Comparison of ENCODE assay signal across 11 mouse cellular contexts in genomic region chr19:57605941-57606340, GRCm38 (mm10).
"Had no signal": no experiment of that assay in that cellular context is flagged by ENCODE, and none has a peak within 500 bp of the region (broad histone marks: within the 10 kb centered on the region; RNA-seq: fewer than 3 reads in every experiment).

No protein-coding gene starts in this region.

- DNase-seq: kidney, adult 9 months; kidney, postnatal 10 days; kidney, postnatal 4 days; lung, postnatal 4 days; right cerebral cortex, postnatal 14 days; thymus, postnatal 14 days had no signal

- H3K9ac ChIP-seq: limb, embryonic 13.5 days; liver, embryonic 12.5 days; midbrain, embryonic 15.5 days had no signal

- H3K27me3 ChIP-seq: limb, embryonic 13.5 days; midbrain, embryonic 15.5 days had no signal

- H3K4me3 ChIP-seq: layer of hippocampus, adult 2 months; limb, embryonic 13.5 days; liver, embryonic 12.5 days; midbrain, embryonic 15.5 days had no signal

- H3K27ac ChIP-seq: layer of hippocampus, adult 2 months; limb, embryonic 13.5 days; liver, embryonic 12.5 days; midbrain, embryonic 15.5 days had no signal

- H3K36me3 ChIP-seq: liver, embryonic 12.5 days; midbrain, embryonic 15.5 days had no signal

- H3K9me3 ChIP-seq: liver, embryonic 12.5 days; midbrain, embryonic 15.5 days had no signal

- ATAC-seq: liver, embryonic 12.5 days; midbrain, embryonic 15.5 days had no signal

- H3K4me2 ChIP-seq: liver, embryonic 12.5 days; midbrain, embryonic 11.5 days; midbrain, embryonic 15.5 days had no signal
